Mouse (Mus musculus): ENCODE data around the gene Poldip2. TPM values are rescaled to one million over a fixed set of nuclear protein-coding genes. Genes with fewer than 3 reads are reported as not detected.

Gene Poldip2
- polyA plus RNA-seq, 1 experiment: 1.2 TPM

- TF ChIP-seq GATA1 (IDR thresholded peaks at IDR 0.05; ENCODE audit: low read length): no peak
- TF ChIP-seq TAL1 (IDR thresholded peaks at IDR 0.05; ENCODE audit: low read length): no peak
- peaks cover 4% of the 10 kb centered on the region; the same call in 1 of the 2 replicates for H3K9me3 ChIP-seq (ENCODE audit: control insufficient read depth, low read length)
Measured at GRCm38 (mm10) chr11:78499004-78499403, 13.0 kb upstream of the Poldip2 start, which contains the start of gene Vtn. TSS of gene Vtn (plus strand) at chr11:78499091.

GRCm38 (mm10) chr11:78499543-78499942 is 12.4 kb upstream of the Poldip2 start:
- H3K4me1 ChIP-seq (ENCODE audit: control insufficient read depth): peaks cover 14% of the 10 kb centered on the region
- TF ChIP-seq GATA1 (IDR thresholded peaks at IDR 0.05; ENCODE audit: low read length): no peak
- TF ChIP-seq TAL1 (IDR thresholded peaks at IDR 0.05; ENCODE audit: low read length): no peak
- no peaks in the 10 kb centered on the region; the same call in 1 of the 2 replicates for H3K36me3 ChIP-seq (ENCODE audit: control insufficient read depth)
- peak overlapping the region; percentile 52 for H3K4me3 ChIP-seq (replicated peaks)
- peaks cover 4% of the 10 kb centered on the region; the same call in 1 of the 2 replicates for H3K9me3 ChIP-seq (ENCODE audit: control insufficient read depth, low read length)
- H3K27me3 ChIP-seq (ENCODE audit: control insufficient read depth): peaks cover 64% of the 10 kb centered on the region

More at GRCm38 (mm10) chr11:78499004-78499403, 13.0 kb upstream of the Poldip2 start, which contains the start of gene Vtn:
- Histone ChIP-seq H3K4me1 (ENCODE audit: control insufficient read depth) (peaks cover 14% of the 10 kb centered on the region), H3K36me3 (ENCODE audit: control insufficient read depth) (no peaks in the 10 kb centered on the region; the same call in 1 of the 2 replicates), H3K4me3 (replicated peaks) (peak within 1 kb of the TSS; percentile 52), H3K27me3 (ENCODE audit: control insufficient read depth) (peaks cover 69% of the 10 kb centered on the region)

DNA sequence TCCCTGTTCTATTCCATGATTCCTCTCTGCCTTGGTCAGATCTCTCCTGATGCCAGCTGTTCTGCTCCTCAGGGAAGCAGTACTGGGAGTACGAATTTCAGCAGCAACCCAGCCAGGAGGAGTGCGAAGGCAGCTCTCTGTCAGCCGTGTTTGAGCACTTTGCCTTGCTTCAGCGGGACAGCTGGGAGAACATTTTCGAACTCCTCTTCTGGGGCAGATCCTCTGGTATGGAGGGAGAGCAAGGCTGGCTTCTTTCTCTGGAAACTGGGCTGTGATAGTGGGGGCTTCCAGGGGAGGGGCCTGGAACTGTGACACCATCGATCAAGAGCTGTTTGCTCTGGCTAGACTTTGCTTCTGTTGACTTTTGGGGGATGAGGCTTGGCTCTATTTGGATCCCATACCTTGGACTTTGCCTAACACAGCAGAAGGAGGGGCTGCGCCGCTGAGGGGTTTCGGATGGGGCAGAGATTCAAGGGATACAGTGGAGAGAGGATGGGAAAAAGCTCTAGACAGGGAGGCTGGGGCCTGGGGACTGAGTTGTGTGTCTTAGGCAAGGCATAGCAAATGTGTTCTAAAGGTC is 11.3 kb upstream of the Poldip2 start:
- peaks cover 4% of the 10 kb centered on the region for H3K36me3 ChIP-seq (ENCODE audit: control insufficient read depth)
- TF ChIP-seq GATA1 (IDR thresholded peaks at IDR 0.05; ENCODE audit: low read length) (no peak), TAL1 (IDR thresholded peaks at IDR 0.05; ENCODE audit: low read length) (no peak)
- H3K9me3 ChIP-seq (ENCODE audit: control insufficient read depth, low read length): peaks cover 4% of the 10 kb centered on the region; the same call in 1 of the 2 replicates
- H3K27me3 ChIP-seq (ENCODE audit: control insufficient read depth): peaks cover 52% of the 10 kb centered on the region
- H3K4me3 ChIP-seq (replicated peaks): peak overlapping the region; percentile 52
- peaks cover 14% of the 10 kb centered on the region for H3K4me1 ChIP-seq (ENCODE audit: control insufficient read depth)

- H3K27me3 ChIP-seq (ENCODE audit: control insufficient read depth): peaks cover 44% of the 10 kb centered on the region
- TF ChIP-seq GATA1 (IDR thresholded peaks at IDR 0.05; ENCODE audit: low read length) (no peak), TAL1 (IDR thresholded peaks at IDR 0.05; ENCODE audit: low read length) (no peak)
- no peak overlapping the region for H3K4me3 ChIP-seq (replicated peaks)
Measured at GRCm38 (mm10) chr11:78501529-78501928, 10.5 kb upstream of the Poldip2 start.

GRCm38 (mm10) chr11:78502909-78503650 is 8.9 kb upstream of the Poldip2 start, which contains the start of gene Sebox:
TSS of gene Sebox (plus strand) at chr11:78503447.
- no peaks in the 10 kb centered on the region; the same call in 1 of the 2 replicates for H3K4me1 ChIP-seq (ENCODE audit: control insufficient read depth)
- peaks cover 28% of the 10 kb centered on the region for H3K36me3 ChIP-seq (ENCODE audit: control insufficient read depth)
- H3K4me3 ChIP-seq (replicated peaks): no peak within 1 kb of the TSS
- TF ChIP-seq GATA1 (IDR thresholded peaks at IDR 0.05; ENCODE audit: low read length) (no peak), TAL1 (IDR thresholded peaks at IDR 0.05; ENCODE audit: low read length) (no peak)
- peaks cover 28% of the 10 kb centered on the region for H3K27me3 ChIP-seq (ENCODE audit: control insufficient read depth)
- H3K9me3 ChIP-seq (ENCODE audit: control insufficient read depth, low read length): no peaks in the 10 kb centered on the region

More at GRCm38 (mm10) chr11:78501529-78501928, 10.5 kb upstream of the Poldip2 start:
- H3K36me3 ChIP-seq (ENCODE audit: control insufficient read depth): peaks cover 13% of the 10 kb centered on the region
- H3K9me3 ChIP-seq (ENCODE audit: control insufficient read depth, low read length): peaks cover 4% of the 10 kb centered on the region; the same call in 1 of the 2 replicates
- H3K4me1 ChIP-seq (ENCODE audit: control insufficient read depth): peaks cover 14% of the 10 kb centered on the region

DNA sequence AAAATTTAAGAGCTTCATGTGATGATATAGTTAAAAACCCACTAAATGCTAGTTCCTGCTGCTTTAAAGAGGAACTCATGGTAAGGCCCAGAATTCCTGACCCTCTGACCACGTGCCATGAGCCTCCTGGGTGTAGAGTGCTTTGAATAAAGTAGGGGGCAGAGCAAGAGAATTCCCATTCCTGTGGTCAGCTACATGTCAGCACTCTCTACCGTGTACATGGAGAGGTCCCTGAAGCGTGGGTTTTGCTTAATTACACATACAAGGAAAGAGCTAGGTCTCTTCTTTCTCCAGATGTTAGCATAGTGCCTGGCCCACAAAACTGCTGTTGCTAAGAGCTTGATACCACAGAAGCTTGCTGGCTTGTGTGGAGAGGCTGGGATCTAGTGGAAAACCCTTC is 6.6 kb upstream of the Poldip2 start:
- TF ChIP-seq GATA1 (IDR thresholded peaks at IDR 0.05; ENCODE audit: low read length): no peak
- Histone ChIP-seq H3K9me3 (ENCODE audit: control insufficient read depth, low read length) (no peaks in the 10 kb centered on the region), H3K4me3 (replicated peaks) (no peak overlapping the region), H3K4me1 (ENCODE audit: control insufficient read depth) (no peaks in the 10 kb centered on the region), H3K27me3 (ENCODE audit: control insufficient read depth) (peaks cover 6% of the 10 kb centered on the region), H3K36me3 (ENCODE audit: control insufficient read depth) (peaks cover 45% of the 10 kb centered on the region)

DNA sequence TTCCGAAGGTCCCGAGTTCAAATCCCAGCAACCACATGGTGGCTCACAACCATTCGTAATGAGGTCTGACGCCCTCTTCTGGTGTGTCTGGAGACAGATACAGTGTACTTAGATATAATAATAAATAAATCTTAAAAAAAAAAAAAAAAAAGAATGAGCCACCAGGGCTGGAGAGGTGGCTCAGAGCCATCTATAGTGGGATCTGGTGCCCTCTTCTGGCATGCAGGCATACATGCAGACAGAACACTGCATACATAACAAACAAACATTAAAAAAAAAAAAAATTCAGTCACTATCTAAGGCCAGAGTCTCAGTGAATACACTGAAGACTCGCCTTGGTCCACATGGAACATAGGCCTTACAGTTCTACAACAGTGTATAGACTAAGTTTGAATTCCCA is 2.8 kb upstream of the Poldip2 start:
- no peak for TF ChIP-seq GATA1 (IDR thresholded peaks at IDR 0.05; ENCODE audit: low read length)
- no peak for TF ChIP-seq TAL1 (IDR thresholded peaks at IDR 0.05; ENCODE audit: low read length)
- no peak overlapping the region for H3K4me3 ChIP-seq (replicated peaks)
- no peaks in the 10 kb centered on the region for H3K27me3 ChIP-seq (ENCODE audit: control insufficient read depth)
- H3K9me3 ChIP-seq (ENCODE audit: control insufficient read depth, low read length): no peaks in the 10 kb centered on the region
- H3K4me1 ChIP-seq (ENCODE audit: control insufficient read depth): peaks cover 24% of the 10 kb centered on the region
- peaks cover 45% of the 10 kb centered on the region for H3K36me3 ChIP-seq (ENCODE audit: control insufficient read depth)

DNA sequence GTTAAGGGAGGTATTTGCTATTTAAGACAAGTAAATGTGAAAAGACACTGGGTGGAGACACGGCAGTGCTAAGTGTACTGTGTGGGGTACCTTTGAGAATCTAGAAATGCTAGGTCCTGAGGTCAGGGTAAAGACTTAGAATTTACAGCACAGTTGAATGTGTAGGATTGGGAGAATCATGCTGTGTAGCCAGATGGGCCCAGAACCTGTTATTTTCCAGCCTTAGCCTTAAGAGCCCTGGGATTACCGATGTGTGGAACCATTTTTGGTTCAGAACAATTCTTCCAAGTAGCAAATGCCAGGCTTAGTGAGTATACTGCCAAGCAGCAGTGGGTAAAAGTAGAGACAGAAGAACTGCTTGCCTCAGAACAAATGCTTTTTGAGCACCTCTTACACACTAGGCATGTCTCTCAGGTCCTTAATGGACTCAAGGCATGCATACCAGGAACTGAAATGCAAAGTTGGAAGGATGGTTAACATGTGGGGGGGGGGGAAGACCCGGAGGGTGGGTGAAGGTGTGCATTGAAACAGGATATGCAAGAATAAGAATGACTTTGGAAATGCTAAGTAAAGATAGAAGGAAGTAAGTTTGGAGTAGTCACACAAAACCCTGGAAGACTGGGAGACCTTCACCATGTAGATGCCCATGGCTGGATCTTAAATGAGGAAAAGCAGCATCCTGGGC is 1.3 kb downstream of the Poldip2 start:
- Histone ChIP-seq H3K4me3 (replicated peaks) (peak overlapping the region; percentile 72), H3K9me3 (ENCODE audit: control insufficient read depth, low read length) (no peaks in the 10 kb centered on the region), H3K36me3 (ENCODE audit: control insufficient read depth) (peaks cover 47% of the 10 kb centered on the region), H3K4me1 (ENCODE audit: control insufficient read depth) (peaks cover 30% of the 10 kb centered on the region), H3K27me3 (ENCODE audit: control insufficient read depth) (no peaks in the 10 kb centered on the region)
- TF ChIP-seq GATA1 (IDR thresholded peaks at IDR 0.05; ENCODE audit: low read length) (no peak), TAL1 (IDR thresholded peaks at IDR 0.05; ENCODE audit: low read length) (no peak)

All from erythroblast, embryonic 14.5 days (primary cell).